Mouse (Mus musculus) myocyte (in vitro differentiated cells): ENCODE results near the gene Gm29423.
"Not testable (repeated sequence)": the region's sequence is repeated elsewhere in the genome, so short reads cannot be mapped to it uniquely, and the experiment has no call there.

Experiments used
- POLR2A ChIP-seq: IDR thresholded peaks from one replicate; pipeline ENCODE4 v1.6.1; 2011; ENCODE audit warnings: low read depth, mild to moderate bottlenecking, control low read depth, moderate library complexity; ENCODE audit not compliant: insufficient read length
- POLR2AphosphoS2 ChIP-seq: IDR thresholded peaks from one replicate; pipeline ENCODE4 v1.6.1; 2011; ENCODE audit warnings: low read depth, control low read depth; ENCODE audit not compliant: insufficient read length
- REST ChIP-seq: IDR thresholded peaks from one replicate; pipeline ENCODE4 v1.6.1; 2011; ENCODE audit warnings: mild to moderate bottlenecking, control low read depth, moderate library complexity; ENCODE audit not compliant: insufficient read depth, insufficient read length
- TCF12 ChIP-seq: IDR thresholded peaks from one replicate; pipeline ENCODE4 v1.6.1; 2011; ENCODE audit warnings: mild to moderate bottlenecking, control low read depth; ENCODE audit not compliant: poor library complexity, insufficient read depth, severe bottlenecking

DNA sequence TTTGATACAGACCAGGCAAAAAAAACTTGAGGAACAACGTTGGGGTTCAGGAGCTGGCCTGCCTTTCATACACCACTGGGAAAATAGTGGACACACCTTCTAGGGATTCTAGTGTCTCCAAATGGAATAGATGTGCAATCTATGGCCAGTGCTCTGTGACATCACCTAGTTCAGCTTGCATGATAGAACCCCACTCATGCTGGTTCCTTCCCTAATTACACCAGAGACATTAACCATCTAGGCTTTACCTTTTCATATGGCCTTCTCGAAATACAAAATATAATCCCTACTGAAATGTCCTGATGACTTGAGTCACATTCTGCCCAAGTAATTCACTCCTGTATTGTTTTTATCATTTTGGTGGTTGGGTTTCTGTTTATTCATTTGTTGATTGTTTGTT is at the start of gene Gm29423, which contains the start of gene Gm29644:
- TF ChIP-seq REST, POLR2A, POLR2AphosphoS2, TCF12: not testable (repeated sequence)
